In the genomic region with DNA sequence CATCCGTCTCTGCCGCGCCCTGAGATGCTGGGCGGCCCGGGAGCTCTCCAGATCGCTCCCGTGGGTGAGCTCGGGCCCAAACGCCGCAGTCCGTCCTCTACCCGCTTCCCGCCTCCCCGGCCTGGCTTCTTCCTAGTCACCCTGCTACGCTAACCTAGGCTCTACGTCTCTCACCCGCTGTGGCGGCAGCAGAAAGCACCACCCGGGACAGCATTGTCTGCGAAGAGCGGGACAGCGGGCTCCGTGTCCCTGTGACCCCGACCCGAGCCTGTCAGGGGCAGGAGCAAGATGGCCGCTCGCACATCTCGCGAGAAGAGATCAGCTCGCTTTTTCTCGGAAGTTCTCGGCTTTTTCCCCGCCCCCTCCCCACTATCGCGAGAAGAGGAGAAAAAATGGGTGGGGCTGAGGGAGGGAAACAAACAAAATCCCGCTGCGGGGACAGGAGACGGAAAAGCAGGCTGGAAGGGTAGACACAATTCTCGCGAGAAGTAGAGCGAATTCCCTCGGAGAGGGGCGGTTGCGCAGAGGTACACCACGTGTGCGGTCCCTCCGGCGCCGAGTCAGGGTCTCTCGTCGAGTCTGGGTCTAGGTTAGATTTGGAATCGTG, we compare ENCODE assay signal across 7 mouse cellular contexts. TPM values are rescaled to one million over a fixed set of nuclear protein-coding genes. Genes with fewer than 3 reads are reported as not detected.
DNase-seq lines count a peak whose midpoint lies in the region; ATAC-seq lines count a peak whose summit lies in the region.

A gene (plus strand): TSS at position 396 of the 607 bp plus-strand sequence.

- peak within 1 kb of the TSS; percentile 92 for H3K4me3 ChIP-seq in intestine, embryonic 16.5 days (ENCODE audit: low read length)
- peak within 1 kb of the TSS; percentile 94 for H3K4me3 ChIP-seq in midbrain, embryonic 11.5 days (ENCODE audit: low read depth, low read length)

- ATAC-seq in intestine, embryonic 16.5 days, result peak; percentile 98
- ATAC-seq in midbrain, embryonic 11.5 days (ENCODE audit: low FRiP score), result peak; percentile 98

- DNase-seq in adrenal gland, adult 8-10 months, result peak; percentile 96
- DNase-seq in embryo, embryonic 9.5 days (ENCODE audit: extremely low spot score), result peak; percentile 100
- peak; percentile 88 to 95 for DNase-seq in gastrocnemius, postnatal 4 days (ENCODE audit: low spot score in 2 of 2)
- DNase-seq in left cerebral cortex, postnatal 36 days (ENCODE audit: low spot score in 2 of 2), result peak; percentile 95 to 96
- DNase-seq in midbrain, embryonic 11.5 days (ENCODE audit: low spot score, missing footprints), result peak; percentile 100
- DNase-seq in skeletal muscle tissue, adult 2 months (ENCODE audit: low read depth, low spot score), result peak; percentile 99

- H3K9me3 ChIP-seq in intestine, embryonic 16.5 days (ENCODE audit: control insufficient read depth, low read length), result no peaks in the 10 kb centered on the region
- no peaks in the 10 kb centered on the region for H3K9me3 ChIP-seq in midbrain, embryonic 11.5 days (ENCODE audit: control insufficient read depth, low read length)

- WGBS in intestine, embryonic 16.5 days, result under 1% methylated on average over 51 of the region's 52 CpGs
- under 1% methylated on average over 50 of the region's 52 CpGs for WGBS in midbrain, embryonic 11.5 days

- H3K9ac ChIP-seq in intestine, embryonic 16.5 days (ENCODE audit: low read depth, low read length), result peak within 1 kb of the TSS; percentile 97
- peak within 1 kb of the TSS; percentile 97 for H3K9ac ChIP-seq in midbrain, embryonic 11.5 days (ENCODE audit: low read length)

- intact Hi-C loops in left cerebral cortex, postnatal 36 days (cut with DNase I), result no loop called here

- peak within 1 kb of the TSS; percentile 93 for H3K27ac ChIP-seq in intestine, embryonic 16.5 days (ENCODE audit: low read length)
- peak within 1 kb of the TSS; percentile 73 for H3K27ac ChIP-seq in midbrain, embryonic 11.5 days (ENCODE audit: low read depth, low read length)

- peaks cover 14% of the 10 kb centered on the region for H3K4me1 ChIP-seq in intestine, embryonic 16.5 days (ENCODE audit: control insufficient read depth, insufficient read depth, low read length)
- H3K4me1 ChIP-seq in midbrain, embryonic 11.5 days (ENCODE audit: control insufficient read depth, insufficient read depth, low read length), result peaks cover 14% of the 10 kb centered on the region

- peak within 1 kb of the TSS; percentile 78 for H3K4me2 ChIP-seq in intestine, embryonic 16.5 days (ENCODE audit: low read depth, low read length)
- peak within 1 kb of the TSS; percentile 83 for H3K4me2 ChIP-seq in midbrain, embryonic 11.5 days

- H3K36me3 ChIP-seq in intestine, embryonic 16.5 days (ENCODE audit: control insufficient read depth, insufficient read depth, low read length), result peaks cover 7% of the 10 kb centered on the region
- H3K36me3 ChIP-seq in midbrain, embryonic 11.5 days (ENCODE audit: control insufficient read depth, insufficient read depth, low read length), result peaks cover 14% of the 10 kb centered on the region

- no peaks in the 10 kb centered on the region for H3K27me3 ChIP-seq in intestine, embryonic 16.5 days (replicated peaks; ENCODE audit: control insufficient read depth, insufficient read depth, low read length)
- no peaks in the 10 kb centered on the region for H3K27me3 ChIP-seq in midbrain, embryonic 11.5 days (ENCODE audit: control insufficient read depth, insufficient read depth, low read length)

RNA-seq across cellular contexts. Expression of the gene that starts here (rescaled TPM):
- 10 to 100 TPM; 64.5 to 75.9 (median 73.4) TPM for total RNA-seq in adrenal gland, adult 8-10 months (2022)
- 10 to 100 TPM; 45.4 to 50.6 TPM for total RNA-seq in gastrocnemius, postnatal 4 days (2021)
- polyA plus RNA-seq in intestine, embryonic 16.5 days (2015; fragmentation: Nextera tagmentation; extraction: Ambion mirVana), result 106 and 118 TPM in 2 replicates
- total RNA-seq in left cerebral cortex, postnatal 36 days (2021), result 10 to 100 TPM; 46.9 to 50.7 TPM
- 132 and 136 TPM in 2 replicates for polyA plus RNA-seq in midbrain, embryonic 11.5 days (2014; fragmentation: Nextera tagmentation; extraction: Ambion mirVana)

Comparison
In these comparisons a context has a peak if more than half of its experiments do, and no peak if none do; other contexts are left out.
1. Peak in every context shown above with its lines: DNase-seq, ATAC-seq, H3K4me3 ChIP-seq and H3K27ac ChIP-seq.